12 mouse cellular contexts compared by ENCODE assay signal in the genomic region with DNA sequence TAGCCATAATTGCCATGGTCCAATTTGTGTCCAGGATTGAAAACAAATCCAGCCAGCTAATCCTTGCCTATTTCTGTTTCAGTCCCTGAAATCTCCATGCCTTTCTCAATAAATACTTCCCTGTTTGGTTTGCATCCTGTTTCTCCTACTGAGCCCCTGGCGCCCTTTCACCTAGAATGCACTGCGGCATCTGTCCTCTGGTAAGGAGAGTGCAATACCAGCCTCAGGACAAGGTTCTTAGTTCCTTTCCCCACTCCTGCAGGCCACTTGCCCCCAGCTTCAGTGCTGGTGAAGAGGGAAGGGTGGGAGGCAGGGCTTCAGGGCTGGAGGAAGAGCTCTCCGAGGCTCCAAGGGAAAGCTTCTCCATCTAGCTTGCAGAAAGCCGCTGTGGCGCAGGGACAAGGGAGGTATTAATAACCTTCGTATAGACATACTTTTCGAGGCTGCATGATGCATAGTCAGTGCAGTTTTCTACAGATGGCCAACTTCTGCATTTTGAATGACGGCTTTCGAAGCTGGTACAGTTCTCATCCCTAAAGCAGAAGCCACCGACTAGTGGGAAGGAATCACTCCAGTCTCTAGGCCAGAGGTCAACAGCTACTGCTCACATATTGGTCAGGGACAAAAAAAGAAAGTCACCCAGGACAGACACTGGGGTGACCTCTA. TPM values are rescaled to one million over a fixed set of nuclear protein-coding genes. Genes with fewer than 3 reads are reported as not detected.
A peak's percentile ranks its signal among the peaks of the same experiment; 100 is the strongest.
DNase-seq lines count a peak whose midpoint lies in the region; ATAC-seq and TF ChIP-seq lines count a peak whose summit lies in the region.
"Had no signal": no experiment of that assay in that cellular context is flagged by ENCODE, and none has a peak within 500 bp of the region (broad histone marks: within the 10 kb centered on the region; RNA-seq: fewer than 3 reads in every experiment).

No protein-coding gene starts in this region.

- ATAC-seq in megakaryocyte progenitor cell, adult 5-6 weeks (replicated peaks; ENCODE audit: poor library complexity), result peak; percentile 43
- no peak for ATAC-seq in midbrain, embryonic 13.5 days
- ATAC-seq in hindbrain, embryonic 13.5 days (ENCODE audit: low FRiP score), result no peak

- no peaks in the 10 kb centered on the region for H3K27me3 ChIP-seq in MEL (ENCODE audit: control insufficient read depth in 1 of 2, insufficient read depth in 2 of 2, low read length in 2 of 2)
- H3K27me3 ChIP-seq in heart, embryonic 10.5 days (ENCODE audit: insufficient read depth, poor library complexity, severe bottlenecking), result no peaks in the 10 kb centered on the region
- H3K27me3 ChIP-seq in midbrain, embryonic 13.5 days, result no peaks in the 10 kb centered on the region
- H3K27me3 ChIP-seq in hindbrain, embryonic 13.5 days, result peaks cover 6% of the 10 kb centered on the region; the same call in 1 of the 2 replicates
- H3K27me3 ChIP-seq: kidney, embryonic 15.5 days; stomach, embryonic 15.5 days had no signal

- no peak overlapping the region for H3K4me2 ChIP-seq in midbrain, embryonic 13.5 days (replicated peaks)
- H3K4me2 ChIP-seq in hindbrain, embryonic 13.5 days, result no peak overlapping the region
- H3K4me2 ChIP-seq: hindbrain, embryonic 14.5 days; kidney, embryonic 15.5 days; stomach, embryonic 15.5 days had no signal

- H3K4me1 ChIP-seq in MEL (ENCODE audit: control insufficient read depth in 1 of 2, insufficient read depth in 2 of 2, low read length in 2 of 2), result peaks cover 8 to 27% of the 10 kb centered on the region in 2 experiments
- H3K4me1 ChIP-seq in heart, embryonic 10.5 days, result peaks cover 32% of the 10 kb centered on the region
- no peaks in the 10 kb centered on the region for H3K4me1 ChIP-seq in midbrain, embryonic 13.5 days (replicated peaks)
- H3K4me1 ChIP-seq in hindbrain, embryonic 13.5 days (replicated peaks), result no peaks in the 10 kb centered on the region
- H3K4me1 ChIP-seq: kidney, embryonic 15.5 days had no signal

- TF ChIP-seq POLR2A in MEL (IDR thresholded peaks at IDR 0.05; ENCODE audit: control insufficient read depth in 1 of 2, insufficient read depth in 1 of 2, low read depth in 1 of 2, low read length in 2 of 2, poor library complexity in 1 of 2), result no peak

- peaks cover 0 to 22% of the 10 kb centered on the region in 2 experiments; a peak in 2 of 4 replicates for H3K36me3 ChIP-seq in MEL (ENCODE audit: control insufficient read depth in 1 of 2, insufficient read depth in 2 of 2, low read length in 2 of 2)
- H3K36me3 ChIP-seq in heart, embryonic 10.5 days, result no peaks in the 10 kb centered on the region
- H3K36me3 ChIP-seq in midbrain, embryonic 13.5 days, result no peaks in the 10 kb centered on the region
- H3K36me3 ChIP-seq in hindbrain, embryonic 13.5 days, result no peaks in the 10 kb centered on the region
- H3K36me3 ChIP-seq: kidney, embryonic 15.5 days; stomach, embryonic 15.5 days had no signal

- H3K4me3 ChIP-seq in layer of hippocampus, adult 2 months, result no peak overlapping the region
- H3K4me3 ChIP-seq in MEL (ENCODE audit: control insufficient read depth in 1 of 2, insufficient read depth in 1 of 2, low read depth in 2 of 2, low read length in 2 of 2), result peak overlapping the region; percentile 34 to 51
- no peak overlapping the region for H3K4me3 ChIP-seq in heart, embryonic 10.5 days
- H3K4me3 ChIP-seq in midbrain, embryonic 13.5 days (replicated peaks), result no peak overlapping the region
- H3K4me3 ChIP-seq in hindbrain, embryonic 13.5 days, result no peak overlapping the region
- H3K4me3 ChIP-seq: kidney, embryonic 15.5 days; stomach, embryonic 15.5 days had no signal

- no peak for TF ChIP-seq RAD21 in MEL (IDR thresholded peaks at IDR 0.05; ENCODE audit: low read depth, low read length)

- 73% methylated on average over 10 of the region's 10 CpGs for WGBS in heart, embryonic 10.5 days
- WGBS in midbrain, embryonic 13.5 days, result 85% methylated on average over 10 of the region's 10 CpGs
- WGBS in hindbrain, embryonic 13.5 days, result 79% methylated on average over 10 of the region's 10 CpGs

- H3K9ac ChIP-seq in MEL (ENCODE audit: control insufficient read depth, low read depth, low read length, poor library complexity, severe bottlenecking), result peak overlapping the region; percentile 8; the same call in 1 of the 2 replicates
- no peak overlapping the region for H3K9ac ChIP-seq in midbrain, embryonic 13.5 days (replicated peaks)
- no peak overlapping the region for H3K9ac ChIP-seq in hindbrain, embryonic 13.5 days
- H3K9ac ChIP-seq: hindbrain, embryonic 14.5 days; kidney, embryonic 15.5 days; stomach, embryonic 15.5 days had no signal

- no peak for DNase-seq in layer of hippocampus, adult 2 months (ENCODE audit: low spot score in 2 of 2)
- DNase-seq in layer of hippocampus, adult 9-10 months (ENCODE audit: low spot score), result no peak
- peak; percentile 60 for DNase-seq in MEL (ENCODE audit: low read depth, low spot score)
- DNase-seq in heart, embryonic 10.5 days (ENCODE audit: low spot score), result no peak
- DNase-seq in embryo, embryonic 10.5 days (ENCODE audit: low spot score), result no peak
- DNase-seq: lung, adult 2 months had no signal

- peak overlapping the region; percentile 57; the same call in 1 of the 2 replicates for H3K27ac ChIP-seq in layer of hippocampus, adult 2 months
- no peak overlapping the region for H3K27ac ChIP-seq in MEL (ENCODE audit: control insufficient read depth, low read depth, low read length)
- H3K27ac ChIP-seq in heart, embryonic 10.5 days, result peak overlapping the region; percentile 63
- H3K27ac ChIP-seq in midbrain, embryonic 13.5 days, result no peak overlapping the region
- H3K27ac ChIP-seq in hindbrain, embryonic 13.5 days, result no peak overlapping the region
- H3K27ac ChIP-seq: hindbrain, embryonic 14.5 days; kidney, embryonic 15.5 days; stomach, embryonic 15.5 days had no signal

- H3K9me3 ChIP-seq in MEL (replicated peaks; ENCODE audit: insufficient read depth, low read length), result no peaks in the 10 kb centered on the region
- no peaks in the 10 kb centered on the region for H3K9me3 ChIP-seq in heart, embryonic 10.5 days
- H3K9me3 ChIP-seq in midbrain, embryonic 13.5 days, result no peaks in the 10 kb centered on the region
- H3K9me3 ChIP-seq in hindbrain, embryonic 13.5 days, result no peaks in the 10 kb centered on the region
- H3K9me3 ChIP-seq: kidney, embryonic 15.5 days; stomach, embryonic 15.5 days had no signal

- no peaks in the 10 kb centered on the region for H3K79me2 ChIP-seq in MEL (ENCODE audit: control insufficient read depth, insufficient read depth, low read length, poor library complexity)

- TF ChIP-seq EP300 in MEL (IDR thresholded peaks at IDR 0.05; ENCODE audit: low read depth in 1 of 2, low read length in 2 of 2), result no peak

- no peak for TF ChIP-seq CTCF in layer of hippocampus, adult 2 months (conservative IDR thresholded peaks at IDR 0.05)
- TF ChIP-seq CTCF in MEL (IDR thresholded peaks at IDR 0.05 in 2 of 3, conservative IDR thresholded peaks at IDR 0.05 in 1 of 3; ENCODE audit: control insufficient read depth in 1 of 3, insufficient read depth in 1 of 3, low read depth in 2 of 3, low read length in 3 of 3, poor library complexity in 1 of 3, severe bottlenecking in 1 of 3), result no peak

TF ChIP-seq in MEL, 35 proteins besides CTCF, POLR2A, EP300 and RAD21:
- no peak for TF ChIP-seq SMC3 (IDR thresholded peaks at IDR 0.05; ENCODE audit: low read depth, low read length)
- TF ChIP-seq MEF2A (IDR thresholded peaks at IDR 0.05; ENCODE audit: extremely low read depth, insufficient replicate concordance, low read depth, low read length, poor library complexity, severe bottlenecking), result no peak
- TF ChIP-seq ZKSCAN1 (IDR thresholded peaks at IDR 0.05; ENCODE audit: low read depth, low read length), result no peak
- TF ChIP-seq HCFC1 (IDR thresholded peaks at IDR 0.05; ENCODE audit: low read depth, low read length), result no peak
- no peak for TF ChIP-seq GATA1 (IDR thresholded peaks at IDR 0.05; ENCODE audit: low read depth, low read length)
- TF ChIP-seq TBP (IDR thresholded peaks at IDR 0.05; ENCODE audit: low read depth, low read length), result no peak
- TF ChIP-seq SIN3A (IDR thresholded peaks at IDR 0.05; ENCODE audit: low read length), result no peak
- TF ChIP-seq JUND (IDR thresholded peaks at IDR 0.05; ENCODE audit: low read depth, low read length), result no peak
- TF ChIP-seq USF1 (IDR thresholded peaks at IDR 0.05; ENCODE audit: low read depth, low read length), result no peak
- no peak for TF ChIP-seq TAL1 (IDR thresholded peaks at IDR 0.05; ENCODE audit: low read length)
- no peak for TF ChIP-seq NRF1 (IDR thresholded peaks at IDR 0.05; ENCODE audit: insufficient read depth, low read depth, low read length, poor library complexity, severe bottlenecking)
- TF ChIP-seq GABPA (IDR thresholded peaks at IDR 0.05; ENCODE audit: low read depth, low read length), result no peak
- no peak for TF ChIP-seq USF2 (IDR thresholded peaks at IDR 0.05; ENCODE audit: borderline replicate concordance in 1 of 2, insufficient read depth in 1 of 2, low read depth in 1 of 2, low read length in 2 of 2)

RNA-seq across cellular contexts. Expression of a gene that starts 10.8 kb away (rescaled TPM):
- 100 to 1,000 TPM; 156 to 166 TPM for total RNA-seq in layer of hippocampus, adult 2 months (2021)
- 60.2 and 61.6 TPM in 2 replicates for total RNA-seq in MEL (2012; rRNA removed)
- polyA plus RNA-seq in MEL (2012; ENCODE audit: insufficient read depth in 1 of 2, insufficient read length in 2 of 2, low read depth in 1 of 2, low replicate concordance in 2 of 2, missing spikeins in 1 of 2), result 100 to 1,000 TPM in 1 of 2 experiments, 10 to 100 TPM in 1; 45.7 to 229 TPM
- 308 and 314 TPM in 2 replicates for polyA plus RNA-seq in heart, embryonic 10.5 days (2016; fragmentation: Nextera tagmentation; extraction: Ambion mirVana)
- total RNA-seq in megakaryocyte progenitor cell, adult 5-6 weeks (2015), result 327 and 328 TPM in 2 replicates
- 142 and 176 TPM in 2 replicates for total RNA-seq in megakaryocyte progenitor cell, adult 5-6 weeks (2017)
- polyA plus RNA-seq in midbrain, embryonic 13.5 days (2015; fragmentation: Nextera tagmentation; extraction: Ambion mirVana), result 181 and 189 TPM in 2 replicates
- 198 TPM in 2 replicates for polyA plus RNA-seq in hindbrain, embryonic 13.5 days (2015; fragmentation: Nextera tagmentation; extraction: Ambion mirVana)

RNA-seq across cellular contexts. Expression of a gene that starts 46.3 kb away (rescaled TPM):
- total RNA-seq in layer of hippocampus, adult 2 months (2021), result 10 to 100 TPM; 34.2 to 35.5 TPM
- 19.0 and 23.4 TPM in 2 replicates for total RNA-seq in MEL (2012; rRNA removed)
- polyA plus RNA-seq in MEL (2012; ENCODE audit: insufficient read depth in 1 of 2, insufficient read length in 2 of 2, low read depth in 1 of 2, low replicate concordance in 2 of 2, missing spikeins in 1 of 2), result 10 to 100 TPM in 1 of 2 experiments, not detected in 1; 32.2 TPM
- 24.3 and 24.6 TPM in 2 replicates for polyA plus RNA-seq in heart, embryonic 10.5 days (2016; fragmentation: Nextera tagmentation; extraction: Ambion mirVana)
- 34.0 and 36.1 TPM in 2 replicates for total RNA-seq in megakaryocyte progenitor cell, adult 5-6 weeks (2015)
- total RNA-seq in megakaryocyte progenitor cell, adult 5-6 weeks (2017), result 20.4 and 23.6 TPM in 2 replicates
- 12.6 and 13.5 TPM in 2 replicates for polyA plus RNA-seq in midbrain, embryonic 13.5 days (2015; fragmentation: Nextera tagmentation; extraction: Ambion mirVana)
- 12.8 and 13.7 TPM in 2 replicates for polyA plus RNA-seq in hindbrain, embryonic 13.5 days (2015; fragmentation: Nextera tagmentation; extraction: Ambion mirVana)

Comparison
In these comparisons a context has a peak if more than half of its experiments do, and no peak if none do; other contexts are left out.
1. H3K27ac ChIP-seq: peak in layer of hippocampus, adult 2 months (single experiment) and heart, embryonic 10.5 days (single experiment); none in MEL (single experiment), midbrain, embryonic 13.5 days (single experiment) and hindbrain, embryonic 13.5 days (single experiment).
2. H3K4me3 ChIP-seq: peak in MEL (2 of 2); none in layer of hippocampus, adult 2 months (single experiment), heart, embryonic 10.5 days (single experiment), midbrain, embryonic 13.5 days (single experiment) and hindbrain, embryonic 13.5 days (single experiment).